Mouse (Mus musculus) activated CD4-positive, CD25-positive, alpha-beta regulatory T cell (primary cell): ENCODE data around the gene Ccdc180. TPM values are rescaled to one million over a fixed set of nuclear protein-coding genes. Genes with fewer than 3 reads are reported as not detected.

ENCODE experiments used
- polyA plus RNA-seq, 2 experiments: library from polyadenylated mRNA; unstranded; fragments of 100-300 nt; shearing (Covaris generic); gene quantifications; one replicate each; pipeline ENCODE4 v1.2.1; 2017

Gene Ccdc180
- under 1 TPM; 0.18 to 0.22 TPM for polyA plus RNA-seq

DNA sequence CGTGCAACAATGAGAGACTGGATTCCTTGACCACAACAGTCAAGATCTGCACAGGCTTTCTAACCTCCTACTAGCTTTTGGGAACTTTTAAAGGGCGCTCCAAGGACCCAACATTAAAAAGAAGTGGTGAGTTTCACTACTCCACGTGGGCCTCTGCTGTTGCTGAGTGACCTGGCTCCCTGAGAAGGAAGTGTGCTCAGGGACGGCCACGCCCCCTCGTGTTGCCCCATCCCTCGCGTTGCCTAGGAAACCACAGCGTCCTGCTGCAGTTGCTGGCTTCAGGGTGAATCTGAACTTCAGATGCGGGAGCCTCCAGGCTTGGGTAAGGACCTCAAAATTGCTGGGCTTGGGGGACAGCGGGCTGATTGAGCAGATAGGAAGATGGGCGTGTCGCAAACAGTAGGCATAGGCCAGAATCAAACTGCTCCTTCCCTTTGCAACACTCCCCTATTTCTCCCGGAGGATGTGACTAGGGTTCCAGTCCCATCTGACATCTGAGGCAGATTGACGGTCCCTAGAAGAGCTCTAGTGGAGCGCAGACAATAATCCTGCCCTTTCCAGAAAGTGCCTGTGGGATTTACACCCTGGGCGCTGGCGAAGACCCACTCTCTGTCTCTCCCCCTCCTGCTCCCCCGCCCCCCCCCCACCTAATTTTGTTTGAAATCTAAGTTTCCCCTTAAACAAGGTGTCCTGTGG, at the start of gene Ccdc180:
TSS of gene Ccdc180 (plus strand) at position 238 of the 696 bp plus-strand sequence.

DNA sequence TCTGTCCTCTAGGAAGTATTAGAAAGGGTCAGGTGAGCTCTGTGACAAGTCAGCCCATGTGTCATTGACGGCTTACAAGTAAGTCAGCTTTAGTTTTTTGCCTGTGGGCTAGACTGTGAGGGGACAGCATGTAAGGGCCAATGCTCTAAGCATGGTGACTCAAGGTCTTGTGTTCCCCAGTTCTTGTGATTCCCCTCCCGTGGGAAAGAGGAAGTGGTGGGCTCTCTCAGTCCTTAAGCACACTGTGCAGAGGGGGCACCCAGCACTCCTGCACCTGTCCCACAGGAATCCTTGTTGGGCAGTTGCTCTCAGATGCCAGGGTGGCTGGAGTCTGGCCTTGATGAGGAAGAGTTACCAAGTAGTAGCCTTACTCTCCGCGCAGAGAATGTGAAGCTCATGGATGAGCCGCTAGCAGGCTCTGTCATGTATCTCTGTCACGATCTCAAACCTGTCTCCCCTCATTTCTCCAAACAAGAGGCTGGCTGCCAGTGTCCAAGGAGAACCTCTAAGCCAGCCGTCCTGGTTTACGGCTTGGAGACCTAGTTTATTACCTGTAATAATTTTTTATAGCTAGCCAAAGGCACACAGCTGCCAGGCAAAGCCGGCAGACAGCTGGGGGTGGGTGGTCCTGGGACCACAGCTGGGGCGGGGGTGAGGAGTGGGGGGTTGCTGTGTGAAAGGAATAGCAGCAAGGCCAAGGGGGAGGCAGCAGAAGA, 41.8 kb upstream of the Ccdc180 start, which contains the start of gene Stra6l:
TSS of gene Stra6l (plus strand) at position 556 of the 716 bp plus-strand sequence.

DNA sequence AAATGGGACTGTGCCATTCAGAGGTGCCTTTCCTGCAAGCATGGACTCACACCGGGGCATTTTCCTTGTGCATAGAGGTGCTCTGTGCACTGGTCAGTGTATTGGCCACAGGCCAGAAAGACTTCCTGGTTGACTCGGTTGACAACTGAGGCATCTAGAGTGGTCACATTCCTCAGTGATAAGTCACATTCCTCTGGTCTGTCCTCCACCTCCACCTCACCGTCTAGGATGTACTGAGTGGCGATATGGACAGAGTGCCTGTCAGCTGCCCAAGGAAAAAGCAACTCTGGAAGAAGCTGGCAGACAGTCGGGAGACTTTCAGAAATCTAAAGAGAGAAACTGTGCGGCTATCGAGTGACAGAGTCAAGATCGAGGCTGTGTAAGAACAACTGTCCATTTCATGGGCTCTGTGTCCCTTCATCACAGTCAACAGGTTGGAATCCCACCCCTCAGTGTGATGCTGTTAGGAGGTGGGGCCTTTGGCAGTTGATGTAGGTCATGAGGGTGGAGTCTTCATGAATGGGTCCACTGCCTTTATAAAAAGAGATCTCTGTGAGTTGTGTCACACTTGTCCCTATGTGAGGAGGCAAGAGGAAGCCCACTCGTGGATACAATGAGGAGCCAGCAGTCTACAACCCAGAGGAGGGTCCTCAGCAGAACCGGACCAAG, 74.8 kb downstream of the Ccdc180 start, which contains the start of gene Tdrd7:
TSS of gene Tdrd7 (plus strand) at position 564 of the 669 bp plus-strand sequence.

Other genes with a start within 250 kb of the Ccdc180 start
- 1 to 10 TPM; 4.0 to 6.8 TPM for gene Aldh1b1, start 91.3 kb upstream of the Ccdc180 start, polyA plus RNA-seq
- under 1 TPM in 1 of 2 experiments, not detected in 1; 0.07 TPM for gene Igfbpl1, start 63.4 kb upstream of the Ccdc180 start, polyA plus RNA-seq
- gene Stra6l, start 41.6 kb upstream of the Ccdc180 start, polyA plus RNA-seq, result under 1 TPM in 1 of 2 experiments, not detected in 1; 0.52 TPM
- 10 to 100 TPM in 1 of 2 experiments, 1 to 10 TPM in 1; 4.6 to 13.4 TPM for gene Tdrd7, start 75.0 kb downstream of the Ccdc180 start, polyA plus RNA-seq
- gene Tmod1, start 148.6 kb downstream of the Ccdc180 start, polyA plus RNA-seq, result 1 to 10 TPM; 1.7 to 3.2 TPM
- gene Ncbp1, start 248.3 kb downstream of the Ccdc180 start, polyA plus RNA-seq, result 10 to 100 TPM; 88.0 to 88.8 TPM
- gene Tstd2, start 248.4 kb downstream of the Ccdc180 start, polyA plus RNA-seq, result 10 to 100 TPM; 30.3 to 31.4 TPM